Mouse (Mus musculus): ENCODE measurements at regions not wholly inside any gene's neighbourhood (a gene's known extent, or its start where the extent isn't known, plus 50 kb on each side); places are given as distances from the start of the nearest gene placed in this dataset.

GRCm38 (mm10) chr11:19605602-19606001, 318.6 kb upstream of the Spred2 start:
- DNase-seq (ENCODE audit: low spot score) (no peak), ATAC-seq (replicated peaks; ENCODE audit: low FRiP score) (no peak)
- Histone ChIP-seq H3K27me3 (ENCODE audit: control insufficient read depth, insufficient read depth, low read length) (no peaks in the 10 kb centered on the region), H3K4me1 (replicated peaks; ENCODE audit: control insufficient read depth, insufficient read depth, low read length) (no peaks in the 10 kb centered on the region), H3K4me2 (ENCODE audit: low read depth, low read length, severe bottlenecking) (no peak overlapping the region), H3K9me3 (ENCODE audit: control insufficient read depth, low read length) (no peaks in the 10 kb centered on the region), H3K36me3 (ENCODE audit: control insufficient read depth, insufficient read depth, low read length) (no peaks in the 10 kb centered on the region), H3K4me3 (ENCODE audit: low read depth, low read length) (no peak overlapping the region), H3K27ac (ENCODE audit: low read depth, low read length) (no peak overlapping the region), H3K9ac (ENCODE audit: low read length) (no peak overlapping the region)
- 76% methylated on average over 4 of the region's 4 CpGs for WGBS

- Histone ChIP-seq H3K4me1 (replicated peaks; ENCODE audit: control insufficient read depth, insufficient read depth, low read length) (no peaks in the 10 kb centered on the region), H3K36me3 (ENCODE audit: control insufficient read depth, insufficient read depth, low read length) (no peaks in the 10 kb centered on the region), H3K4me2 (ENCODE audit: low read depth, low read length, severe bottlenecking) (no peak overlapping the region), H3K9ac (ENCODE audit: low read length) (no peak overlapping the region), H3K9me3 (ENCODE audit: control insufficient read depth, low read length) (no peaks in the 10 kb centered on the region), H3K27me3 (ENCODE audit: control insufficient read depth, insufficient read depth, low read length) (no peaks in the 10 kb centered on the region), H3K4me3 (ENCODE audit: low read depth, low read length) (no peak overlapping the region), H3K27ac (ENCODE audit: low read depth, low read length) (no peak overlapping the region)
- no peak for ATAC-seq (replicated peaks; ENCODE audit: low FRiP score)
- DNase-seq (ENCODE audit: low spot score): no peak
- WGBS: 93% methylated on average over 8 of the region's 8 CpGs
Observed at GRCm38 (mm10) chr11:19606943-19607342, 317.2 kb upstream of the Spred2 start.

- no peaks in the 10 kb centered on the region for H3K36me3 ChIP-seq (ENCODE audit: control insufficient read depth, insufficient read depth, low read length)
- no peaks in the 10 kb centered on the region for H3K27me3 ChIP-seq (ENCODE audit: control insufficient read depth, insufficient read depth, low read length)
- no peaks in the 10 kb centered on the region for H3K4me1 ChIP-seq (replicated peaks; ENCODE audit: control insufficient read depth, insufficient read depth, low read length)
- no peak for DNase-seq (ENCODE audit: low spot score)
- no peak overlapping the region for H3K4me3 ChIP-seq (ENCODE audit: low read depth, low read length)
- no peak for ATAC-seq (replicated peaks; ENCODE audit: low FRiP score)
- no peaks in the 10 kb centered on the region for H3K9me3 ChIP-seq (ENCODE audit: control insufficient read depth, low read length)
- H3K27ac ChIP-seq (ENCODE audit: low read depth, low read length): no peak overlapping the region
- H3K4me2 ChIP-seq (ENCODE audit: low read depth, low read length, severe bottlenecking): no peak overlapping the region
- no peak overlapping the region for H3K9ac ChIP-seq (ENCODE audit: low read length)
Observed at GRCm38 (mm10) chr11:19607941-19608340, 316.2 kb upstream of the Spred2 start.

- Histone ChIP-seq H3K9me3 (ENCODE audit: control insufficient read depth, low read length) (no peaks in the 10 kb centered on the region), H3K4me2 (ENCODE audit: low read depth, low read length, severe bottlenecking) (no peak overlapping the region), H3K27ac (ENCODE audit: low read depth, low read length) (no peak overlapping the region), H3K9ac (ENCODE audit: low read length) (no peak overlapping the region), H3K27me3 (ENCODE audit: control insufficient read depth, insufficient read depth, low read length) (no peaks in the 10 kb centered on the region), H3K4me3 (ENCODE audit: low read depth, low read length) (no peak overlapping the region), H3K4me1 (replicated peaks; ENCODE audit: control insufficient read depth, insufficient read depth, low read length) (no peaks in the 10 kb centered on the region), H3K36me3 (ENCODE audit: control insufficient read depth, insufficient read depth, low read length) (no peaks in the 10 kb centered on the region)
- ATAC-seq (replicated peaks; ENCODE audit: low FRiP score) (no peak), DNase-seq (ENCODE audit: low spot score) (no peak)
- 95% methylated on average over 4 of the region's 4 CpGs for WGBS
Observed at GRCm38 (mm10) chr11:19608523-19608922, 315.7 kb upstream of the Spred2 start.

GRCm38 (mm10) chr11:19610559-19610958, 313.6 kb upstream of the Spred2 start:
- Histone ChIP-seq H3K27me3 (ENCODE audit: control insufficient read depth, insufficient read depth, low read length) (no peaks in the 10 kb centered on the region), H3K4me3 (ENCODE audit: low read depth, low read length) (no peak overlapping the region), H3K4me2 (ENCODE audit: low read depth, low read length, severe bottlenecking) (no peak overlapping the region), H3K27ac (ENCODE audit: low read depth, low read length) (no peak overlapping the region), H3K9ac (ENCODE audit: low read length) (no peak overlapping the region), H3K4me1 (replicated peaks; ENCODE audit: control insufficient read depth, insufficient read depth, low read length) (no peaks in the 10 kb centered on the region), H3K9me3 (ENCODE audit: control insufficient read depth, low read length) (no peaks in the 10 kb centered on the region), H3K36me3 (ENCODE audit: control insufficient read depth, insufficient read depth, low read length) (no peaks in the 10 kb centered on the region)
- ATAC-seq (replicated peaks; ENCODE audit: low FRiP score) (no peak), DNase-seq (ENCODE audit: low spot score) (no peak)
- WGBS: 90% methylated on average over 6 of the region's 6 CpGs

- DNase-seq (ENCODE audit: low spot score): no peak
- Histone ChIP-seq H3K36me3 (ENCODE audit: control insufficient read depth, insufficient read depth, low read length) (no peaks in the 10 kb centered on the region), H3K27ac (ENCODE audit: low read depth, low read length) (no peak overlapping the region), H3K9ac (ENCODE audit: low read length) (no peak overlapping the region), H3K4me3 (ENCODE audit: low read depth, low read length) (no peak overlapping the region), H3K27me3 (ENCODE audit: control insufficient read depth, insufficient read depth, low read length) (no peaks in the 10 kb centered on the region), H3K4me2 (ENCODE audit: low read depth, low read length, severe bottlenecking) (no peak overlapping the region), H3K9me3 (ENCODE audit: control insufficient read depth, low read length) (no peaks in the 10 kb centered on the region), H3K4me1 (replicated peaks; ENCODE audit: control insufficient read depth, insufficient read depth, low read length) (no peaks in the 10 kb centered on the region)
- 86% methylated on average over 4 of the region's 4 CpGs for WGBS
- ATAC-seq (replicated peaks; ENCODE audit: low FRiP score): no peak
Observed at GRCm38 (mm10) chr11:19611217-19611616, 313.0 kb upstream of the Spred2 start.

GRCm38 (mm10) chr11:19616520-19616919, 307.7 kb upstream of the Spred2 start:
- no peak overlapping the region for H3K27ac ChIP-seq (ENCODE audit: low read depth, low read length)
- no peak overlapping the region for H3K9ac ChIP-seq (ENCODE audit: low read length)
- no peaks in the 10 kb centered on the region for H3K36me3 ChIP-seq (ENCODE audit: control insufficient read depth, insufficient read depth, low read length)
- ATAC-seq (replicated peaks; ENCODE audit: low FRiP score): no peak
- DNase-seq (ENCODE audit: low spot score): no peak
- 78% methylated on average over 4 of the region's 4 CpGs for WGBS
- H3K4me3 ChIP-seq (ENCODE audit: low read depth, low read length): no peak overlapping the region
- H3K4me1 ChIP-seq (replicated peaks; ENCODE audit: control insufficient read depth, insufficient read depth, low read length): no peaks in the 10 kb centered on the region
- H3K27me3 ChIP-seq (ENCODE audit: control insufficient read depth, insufficient read depth, low read length): no peaks in the 10 kb centered on the region
- no peak overlapping the region for H3K4me2 ChIP-seq (ENCODE audit: low read depth, low read length, severe bottlenecking)
- no peaks in the 10 kb centered on the region for H3K9me3 ChIP-seq (ENCODE audit: control insufficient read depth, low read length)

- Histone ChIP-seq H3K27me3 (ENCODE audit: control insufficient read depth, insufficient read depth, low read length) (no peaks in the 10 kb centered on the region), H3K4me1 (replicated peaks; ENCODE audit: control insufficient read depth, insufficient read depth, low read length) (no peaks in the 10 kb centered on the region), H3K9ac (ENCODE audit: low read length) (no peak overlapping the region), H3K4me3 (ENCODE audit: low read depth, low read length) (no peak overlapping the region), H3K9me3 (ENCODE audit: control insufficient read depth, low read length) (no peaks in the 10 kb centered on the region), H3K36me3 (ENCODE audit: control insufficient read depth, insufficient read depth, low read length) (no peaks in the 10 kb centered on the region), H3K4me2 (ENCODE audit: low read depth, low read length, severe bottlenecking) (no peak overlapping the region), H3K27ac (ENCODE audit: low read depth, low read length) (no peak overlapping the region)
- no peak for DNase-seq (ENCODE audit: low spot score)
- ATAC-seq (replicated peaks; ENCODE audit: low FRiP score): no peak
- WGBS: 79% methylated on average over 13 of the region's 13 CpGs
Observed at GRCm38 (mm10) chr11:19619494-19619893, 304.7 kb upstream of the Spred2 start.

- Histone ChIP-seq H3K4me2 (ENCODE audit: low read depth, low read length, severe bottlenecking) (no peak overlapping the region), H3K4me3 (ENCODE audit: low read depth, low read length) (no peak overlapping the region), H3K27ac (ENCODE audit: low read depth, low read length) (no peak overlapping the region), H3K27me3 (ENCODE audit: control insufficient read depth, insufficient read depth, low read length) (no peaks in the 10 kb centered on the region), H3K4me1 (replicated peaks; ENCODE audit: control insufficient read depth, insufficient read depth, low read length) (no peaks in the 10 kb centered on the region), H3K9me3 (ENCODE audit: control insufficient read depth, low read length) (no peaks in the 10 kb centered on the region), H3K9ac (ENCODE audit: low read length) (no peak overlapping the region), H3K36me3 (ENCODE audit: control insufficient read depth, insufficient read depth, low read length) (no peaks in the 10 kb centered on the region)
- WGBS: 86% methylated on average over 6 of the region's 6 CpGs
- ATAC-seq (replicated peaks; ENCODE audit: low FRiP score) (no peak), DNase-seq (ENCODE audit: low spot score) (no peak)
Observed at GRCm38 (mm10) chr11:19631055-19631695, 293.0 kb upstream of the Spred2 start.
